Mouse (Mus musculus) 416B (cell line): ENCODE data around the gene 4930564D02Rik.
A peak's percentile ranks its signal among the peaks of the same experiment; 100 is the strongest.

ENCODE experiments used
- DNase-seq: peaks from one replicate; pipeline ENCODE4 v3.0.0; 2011; ENCODE audit warnings: low read depth

4930564D02Rik gene

GRCm38 (mm10) chr3:105066544-105066943, at the start of gene 4930564D02Rik:
Gene 4930564D02Rik (plus strand): TSS chr3:105066844.
- no peak for DNase-seq

GRCm38 (mm10) chr3:105017314-105017713, 49.3 kb upstream of the 4930564D02Rik start:
- DNase-seq = no peak

- peak; percentile 63 for DNase-seq
Measured at GRCm38 (mm10) chr3:105018085-105018782, 48.4 kb upstream of the 4930564D02Rik start.

GRCm38 (mm10) chr3:105018783-105019105, 47.9 kb upstream of the 4930564D02Rik start:
- no peak for DNase-seq

GRCm38 (mm10) chr3:105019826-105020692, 46.6 kb upstream of the 4930564D02Rik start:
- no peak for DNase-seq

- DNase-seq = no peak
Measured at GRCm38 (mm10) chr3:105023371-105024005, 43.2 kb upstream of the 4930564D02Rik start.

- DNase-seq = no peak
Measured at GRCm38 (mm10) chr3:105036281-105036847, 30.3 kb upstream of the 4930564D02Rik start.

GRCm38 (mm10) chr3:105037240-105037770, 29.3 kb upstream of the 4930564D02Rik start:
- no peak for DNase-seq

GRCm38 (mm10) chr3:105040002-105040401, 26.6 kb upstream of the 4930564D02Rik start:
- peak; percentile 32 for DNase-seq

GRCm38 (mm10) chr3:105040983-105041625, 25.5 kb upstream of the 4930564D02Rik start:
- DNase-seq = no peak

- no peak for DNase-seq
Measured at GRCm38 (mm10) chr3:105043746-105044145, 22.9 kb upstream of the 4930564D02Rik start.

- peak; percentile 79 for DNase-seq
Measured at GRCm38 (mm10) chr3:105046870-105047269, 19.8 kb upstream of the 4930564D02Rik start.

- peak; percentile 42 for DNase-seq
Measured at GRCm38 (mm10) chr3:105047616-105048015, 19.0 kb upstream of the 4930564D02Rik start.

- no peak for DNase-seq
Measured at GRCm38 (mm10) chr3:105049848-105050247, 16.8 kb upstream of the 4930564D02Rik start.

- no peak for DNase-seq
Measured at GRCm38 (mm10) chr3:105051103-105051502, 15.5 kb upstream of the 4930564D02Rik start.

GRCm38 (mm10) chr3:105052171-105052936, 14.3 kb upstream of the 4930564D02Rik start:
- no peak for DNase-seq

- peak; percentile 92 for DNase-seq
Measured at GRCm38 (mm10) chr3:105052937-105053697, 13.5 kb upstream of the 4930564D02Rik start, which contains the start of gene Cttnbp2nl. Gene Cttnbp2nl (minus strand): TSS chr3:105053146.

GRCm38 (mm10) chr3:105053698-105054001, 13.0 kb upstream of the 4930564D02Rik start:
- peak; percentile 20 for DNase-seq

- DNase-seq = no peak
Measured at GRCm38 (mm10) chr3:105054952-105055351, 11.7 kb upstream of the 4930564D02Rik start.

GRCm38 (mm10) chr3:105055666-105056065, 11.0 kb upstream of the 4930564D02Rik start:
- no peak for DNase-seq
